In genomic region chr1:73948757-73949156, GRCm38 (mm10) we compare ENCODE assay signal across 21 mouse cellular contexts.
DNase-seq lines count a peak whose midpoint lies in the region; ATAC-seq lines count a peak whose summit lies in the region.
"Had no signal": no experiment of that assay in that cellular context is flagged by ENCODE, and none has a peak within 500 bp of the region (broad histone marks: within the 10 kb centered on the region; RNA-seq: fewer than 3 reads in every experiment).

No protein-coding gene starts in this region.

- H3K4me3 ChIP-seq in heart, embryonic 10.5 days = no peak overlapping the region
- H3K4me3 ChIP-seq in embryonic facial prominence, embryonic 10.5 days = no peak overlapping the region
- H3K4me3 ChIP-seq: erythroblast, embryonic 14.5 days; forebrain, embryonic 13.5 days; hindbrain, embryonic 13.5 days; layer of hippocampus, adult 2 months; midbrain, embryonic 15.5 days had no signal

- 21% methylated on average over 5 of the region's 5 CpGs for WGBS in heart, embryonic 10.5 days
- 79% methylated on average over 5 of the region's 5 CpGs for WGBS in embryonic facial prominence, embryonic 10.5 days

- ATAC-seq in cerebellum, adult (ENCODE audit: insufficient number of reproducible peaks, low FRiP score, low TSS enrichment) = no peak
- ATAC-seq: forebrain, embryonic 13.5 days; midbrain, embryonic 15.5 days had no signal

- intact Hi-C loops in heart, postnatal 14 days (cut with DNase I) = no loop called here

- no peak overlapping the region for H3K27ac ChIP-seq in heart, embryonic 10.5 days
- H3K27ac ChIP-seq in embryonic facial prominence, embryonic 10.5 days (replicated peaks) = no peak overlapping the region
- H3K27ac ChIP-seq: forebrain, embryonic 13.5 days; hindbrain, embryonic 13.5 days; layer of hippocampus, adult 2 months; midbrain, embryonic 15.5 days had no signal

- peaks cover 91% of the 10 kb centered on the region for H3K4me1 ChIP-seq in heart, embryonic 10.5 days
- peaks cover 25% of the 10 kb centered on the region for H3K4me1 ChIP-seq in embryonic facial prominence, embryonic 10.5 days
- H3K4me1 ChIP-seq: hindbrain, embryonic 13.5 days; midbrain, embryonic 15.5 days had no signal

- no peaks in the 10 kb centered on the region for H3K9me3 ChIP-seq in heart, embryonic 10.5 days
- H3K9me3 ChIP-seq in embryonic facial prominence, embryonic 10.5 days = no peaks in the 10 kb centered on the region
- H3K9me3 ChIP-seq: forebrain, embryonic 13.5 days; hindbrain, embryonic 13.5 days; midbrain, embryonic 15.5 days had no signal

- peaks cover 42% of the 10 kb centered on the region for H3K36me3 ChIP-seq in heart, embryonic 10.5 days
- H3K36me3 ChIP-seq in embryonic facial prominence, embryonic 10.5 days (replicated peaks) = peaks cover 39% of the 10 kb centered on the region
- H3K36me3 ChIP-seq: hindbrain, embryonic 13.5 days; midbrain, embryonic 15.5 days had no signal

- peaks cover 47% of the 10 kb centered on the region for H3K27me3 ChIP-seq in heart, embryonic 10.5 days (ENCODE audit: insufficient read depth, poor library complexity, severe bottlenecking)
- H3K27me3 ChIP-seq in embryonic facial prominence, embryonic 10.5 days (replicated peaks; ENCODE audit: low read depth, poor library complexity, severe bottlenecking) = no peaks in the 10 kb centered on the region
- H3K27me3 ChIP-seq: CH12.LX; forebrain, embryonic 13.5 days; hindbrain, embryonic 13.5 days; midbrain, embryonic 15.5 days had no signal

- DNase-seq in heart, embryonic 10.5 days (ENCODE audit: low spot score) = peak; percentile 96
- no peak for DNase-seq in heart, postnatal 14 days
- peak; percentile 40 for DNase-seq in ZHBTc4 (ENCODE audit: low read depth, low spot score)
- DNase-seq in embryonic facial prominence, embryonic 10.5 days (ENCODE audit: low spot score) = peak; percentile 27
- peak; percentile 76 for DNase-seq in heart, postnatal 4 days
- no peak for DNase-seq in neural tube, embryonic 10.5 days (ENCODE audit: extremely low spot score, low spot score)
- DNase-seq in layer of hippocampus, adult 8-10 months (ENCODE audit: low spot score in 2 of 2) = no peak
- DNase-seq: adrenal gland, adult 2 months; cerebellum, adult 9-11 months; kidney, adult 2 months; kidney, postnatal 10 days; lung, adult 2 months; right cerebral cortex, postnatal 14 days; thymus, adult 2 months had no signal

Comparison
In these comparisons a context has a peak if more than half of its experiments do, and no peak if none do; other contexts are left out.
1. DNase-seq: peak in heart, embryonic 10.5 days (single experiment), ZHBTc4 (single experiment), embryonic facial prominence, embryonic 10.5 days (single experiment) and heart, postnatal 4 days (single experiment); none in heart, postnatal 14 days (0 of 2), neural tube, embryonic 10.5 days (single experiment) and layer of hippocampus, adult 8-10 months (0 of 2).